Mouse (Mus musculus) liver, embryonic 11.5 days (tissue): Measurements from ENCODE around the gene BC055324. TPM values are rescaled to one million over a fixed set of nuclear protein-coding genes. Genes with fewer than 3 reads are reported as not detected.

Experiments used
- ATAC-seq: fragments of 200-750 bp; cut with Nextera tagmentation; replicated peaks from 2 replicates; pipeline ENCODE4 v1.8.0; 2017; ENCODE audit warnings: moderate number of reproducible peaks, mild to moderate bottlenecking, moderate TSS enrichment, moderate library complexity; ENCODE audit not compliant: low FRiP score
- DNase-seq: peaks from one replicate; pipeline ENCODE4 v3.0.0-alpha.2; 2017; ENCODE audit warnings: low spot score
- H3K27ac ChIP-seq: fragments of 300-500 bp; sonication (generic); 2 replicates; pipeline ENCODE4 v1.5.1; 2014; ENCODE audit warnings: mild to moderate bottlenecking, low read depth, low read length, control low read depth
- H3K27me3 ChIP-seq: fragments of 300-500 bp; sonication (generic); replicated peaks from 2 replicates; pipeline ENCODE4 v1.6.1; 2014; ENCODE audit warnings: low read length, mixed read lengths; ENCODE audit not compliant: control insufficient read depth, insufficient read depth
- H3K36me3 ChIP-seq: fragments of 300-500 bp; sonication (generic); 2 replicates; pipeline ENCODE4 v1.6.1; 2014; ENCODE audit warnings: mild to moderate bottlenecking, low read length, moderate library complexity, mixed read lengths; ENCODE audit not compliant: control insufficient read depth, insufficient read depth
- H3K4me1 ChIP-seq: fragments of 300-500 bp; sonication (generic); replicated peaks from 2 replicates; pipeline ENCODE4 v1.6.1; 2014; ENCODE audit warnings: low read length, mixed read lengths; ENCODE audit not compliant: control insufficient read depth, insufficient read depth
- H3K4me2 ChIP-seq: fragments of 300-500 bp; sonication (generic); 2 replicates; pipeline ENCODE4 v1.6.1; 2014; ENCODE audit warnings: mild to moderate bottlenecking, control low read depth, moderate library complexity
- H3K4me3 ChIP-seq: fragments of 300-500 bp; sonication (generic); 2 replicates; pipeline ENCODE4 v1.5.1; 2014; ENCODE audit warnings: low read depth, low read length, control low read depth
- H3K9ac ChIP-seq: fragments of 300-500 bp; sonication (generic); 2 replicates; pipeline ENCODE4 v1.6.1; 2014; ENCODE audit warnings: low read depth, low read length, control low read depth
- H3K9me3 ChIP-seq: fragments of 300-500 bp; sonication (generic); 2 replicates; pipeline ENCODE4 v1.6.1; 2016; ENCODE audit warnings: low read length, inconsistent platforms, mixed read lengths; ENCODE audit not compliant: control insufficient read depth
- WGBS: fragments of 180-500 bp; shearing (Covaris S2); extraction: QIAGEN DNeasy Blood & Tissue Kit; methylation state at CpG from one replicate; pipeline ENCODE4 v1.1.7; 2014; 5-methylcytosine and 5-hydroxymethylcytosine counted together
- polyA plus RNA-seq: library from polyadenylated mRNA; unstranded; fragments of >200 nt; fragmentation: Nextera tagmentation; extraction: Ambion mirVana; gene quantifications from 2 replicates; pipeline ENCODE4 v1.2.1, GENCODE M21; 2014

The BC055324 gene
- polyA plus RNA-seq, 1 experiment from 2014 or later = 26.0 TPM

DNA sequence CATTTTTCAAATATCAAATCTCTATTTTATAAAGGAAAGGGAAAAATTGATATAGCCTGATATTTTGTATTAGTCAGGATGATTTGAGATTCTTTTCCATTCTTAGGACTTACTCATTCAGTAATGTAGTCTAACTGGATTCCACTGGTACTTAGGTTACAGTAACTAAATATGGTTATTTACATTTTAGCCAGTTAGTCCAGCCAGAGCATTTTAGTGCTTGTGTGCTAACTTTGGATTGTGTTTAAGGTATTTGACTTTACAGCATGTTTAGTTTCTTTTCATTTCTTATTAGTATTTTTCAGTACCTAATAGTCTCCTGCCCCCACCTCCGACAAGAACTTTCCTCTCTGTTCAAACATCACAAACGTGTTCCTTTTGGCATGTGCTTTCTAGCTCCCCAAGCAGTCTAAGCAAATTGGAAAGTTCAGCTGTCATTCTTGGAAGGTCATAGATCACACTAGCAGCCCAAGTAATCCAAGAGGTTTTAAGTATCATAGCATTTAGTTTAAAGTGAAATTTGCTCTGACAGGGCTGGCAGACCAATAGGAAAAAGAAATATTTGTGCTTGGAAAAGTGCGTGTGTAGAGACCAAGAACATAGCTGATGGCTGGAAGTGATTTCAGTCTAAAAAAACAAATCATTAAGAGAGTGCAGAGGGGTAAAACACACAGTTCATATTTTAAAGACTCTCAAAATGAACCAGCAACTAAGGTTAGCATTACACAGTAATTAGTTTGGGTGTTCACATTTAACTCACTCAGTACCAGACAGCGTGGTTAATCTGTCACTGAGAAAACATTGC lies 87.4 kb downstream of the BC055324 start:
- ATAC-seq = no peak

DNA sequence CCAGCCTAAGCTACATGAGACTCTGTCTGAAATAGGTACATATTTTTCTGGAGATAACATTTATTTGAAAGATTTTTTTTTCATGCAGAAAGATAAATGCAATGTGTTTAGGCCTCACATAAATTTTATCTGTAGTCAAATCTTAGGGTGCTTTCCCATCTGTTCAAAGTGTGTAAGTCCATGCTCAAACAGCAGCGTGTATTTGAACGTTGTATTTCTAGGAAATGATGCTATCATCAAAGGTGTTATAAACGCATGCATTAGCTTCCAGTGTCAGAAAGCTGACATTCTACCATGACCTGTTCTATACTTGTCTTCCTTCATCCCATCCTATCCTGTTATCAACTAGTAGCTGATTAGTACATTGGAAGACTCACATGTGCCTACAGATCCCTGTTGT lies 91.2 kb downstream of the BC055324 start:
- ATAC-seq (no peak), DNase-seq (no peak)
- Histone ChIP-seq H3K4me2 (no peak overlapping the region), H3K27ac (no peak overlapping the region), H3K36me3 (no peaks in the 10 kb centered on the region), H3K27me3 (no peaks in the 10 kb centered on the region), H3K4me3 (no peak overlapping the region), H3K4me1 (no peaks in the 10 kb centered on the region), H3K9me3 (no peaks in the 10 kb centered on the region), H3K9ac (no peak overlapping the region)
- WGBS = 74% methylated on average over 3 of the region's 3 CpGs

More for the DNA sequence above, 87.4 kb downstream of the BC055324 start:
- Histone ChIP-seq H3K27me3 (no peaks in the 10 kb centered on the region), H3K4me1 (no peaks in the 10 kb centered on the region), H3K9ac (no peak overlapping the region), H3K4me3 (no peak overlapping the region), H3K4me2 (no peak overlapping the region), H3K36me3 (no peaks in the 10 kb centered on the region), H3K27ac (no peak overlapping the region), H3K9me3 (no peaks in the 10 kb centered on the region)
- no peak for DNase-seq
- WGBS = 64% methylated on average over 4 of the region's 4 CpGs

DNA sequence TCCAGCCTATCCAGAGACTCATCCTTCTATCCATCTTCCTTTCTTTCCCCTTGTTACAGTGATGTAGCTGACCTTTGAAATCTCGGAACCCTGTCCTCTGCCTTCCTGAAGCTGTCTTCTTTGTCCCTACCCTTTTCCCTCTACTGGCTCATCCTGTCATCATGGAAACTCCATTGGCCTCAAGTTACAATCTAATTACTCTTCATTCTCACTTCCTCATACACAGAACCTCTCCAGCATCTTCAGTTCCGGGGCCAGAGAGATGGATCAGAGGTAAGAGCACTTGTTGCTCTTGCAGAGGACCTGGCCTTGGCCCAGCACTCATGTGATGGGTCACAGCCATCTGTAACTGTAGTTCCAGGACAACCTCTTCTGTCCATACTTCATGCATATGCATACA lies 94.4 kb downstream of the BC055324 start:
- no peaks in the 10 kb centered on the region for H3K27me3 ChIP-seq
- 73% methylated on average over 2 of the region's 2 CpGs for WGBS
- no peak for DNase-seq
- H3K27ac ChIP-seq = no peak overlapping the region
- no peaks in the 10 kb centered on the region for H3K36me3 ChIP-seq
- no peaks in the 10 kb centered on the region for H3K4me1 ChIP-seq
- no peak overlapping the region for H3K9ac ChIP-seq
- no peak overlapping the region for H3K4me2 ChIP-seq
- no peak overlapping the region for H3K4me3 ChIP-seq
- ATAC-seq = no peak
- H3K9me3 ChIP-seq = no peaks in the 10 kb centered on the region

DNA sequence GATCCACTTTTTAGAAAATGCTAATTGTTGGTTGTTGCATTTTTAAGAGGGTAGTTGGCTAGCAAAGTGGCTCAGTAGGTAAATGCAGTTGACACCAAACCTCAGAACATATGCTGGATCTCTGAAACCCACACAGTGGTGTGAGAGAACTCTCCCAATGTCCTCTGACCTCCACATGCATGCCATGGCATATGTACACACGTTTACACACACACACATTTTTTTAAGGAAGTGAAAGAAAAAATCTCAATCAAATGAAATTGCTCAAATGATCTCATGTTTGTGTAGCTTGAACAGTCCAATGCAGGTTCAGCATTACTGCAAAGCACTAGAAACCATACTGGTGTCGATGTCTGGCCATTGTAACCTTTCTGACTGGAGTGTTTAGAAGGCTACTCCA lies 95.0 kb downstream of the BC055324 start:
- no peaks in the 10 kb centered on the region for H3K9me3 ChIP-seq
- no peaks in the 10 kb centered on the region for H3K4me1 ChIP-seq
- 80% methylated on average over 2 of the region's 2 CpGs for WGBS
- H3K9ac ChIP-seq = no peak overlapping the region
- H3K27ac ChIP-seq = no peak overlapping the region
- no peak overlapping the region for H3K4me3 ChIP-seq
- ATAC-seq (no peak), DNase-seq (no peak)
- H3K27me3 ChIP-seq = no peaks in the 10 kb centered on the region
- no peak overlapping the region for H3K4me2 ChIP-seq
- no peaks in the 10 kb centered on the region for H3K36me3 ChIP-seq

DNA sequence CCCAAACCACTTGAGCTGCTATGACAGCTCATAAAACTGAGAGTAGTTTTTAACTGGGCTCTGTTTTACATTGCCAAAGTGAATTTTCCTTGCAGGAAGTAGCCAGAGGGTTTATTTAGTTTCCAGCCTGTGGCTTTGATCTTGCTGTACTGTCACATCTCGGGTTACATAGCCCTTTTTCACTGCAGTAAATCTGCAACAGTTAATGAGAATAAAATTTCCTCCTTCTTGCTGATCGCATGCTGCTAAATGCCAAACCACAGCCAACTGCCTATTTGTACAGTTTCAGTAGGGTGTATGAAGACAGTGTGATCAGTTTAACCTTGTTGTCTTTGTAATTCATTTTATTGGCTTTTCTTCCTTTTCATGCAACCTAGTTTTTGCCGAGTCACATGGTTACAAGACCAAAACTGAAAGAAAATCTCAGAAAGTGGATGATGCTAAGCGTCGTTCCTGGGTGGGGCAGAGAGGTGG lies 96.3 kb downstream of the BC055324 start:
- no peak overlapping the region for H3K4me3 ChIP-seq
- no peak overlapping the region for H3K27ac ChIP-seq
- H3K9me3 ChIP-seq = no peaks in the 10 kb centered on the region
- H3K9ac ChIP-seq = no peak overlapping the region
- H3K27me3 ChIP-seq = no peaks in the 10 kb centered on the region
- WGBS = 64% methylated on average over 5 of the region's 5 CpGs
- DNase-seq (no peak), ATAC-seq (no peak)
- no peaks in the 10 kb centered on the region for H3K4me1 ChIP-seq
- H3K4me2 ChIP-seq = no peak overlapping the region
- H3K36me3 ChIP-seq = no peaks in the 10 kb centered on the region

Other genes starting within 250 kb of the BC055324 start
- 14.7 and 16.3 TPM in 2 replicates for gene Kifap3, start 215.2 kb downstream of the BC055324 start, polyA plus RNA-seq
- 24.5 and 25.6 TPM in 2 replicates for gene Scyl3, start 65.7 kb downstream of the BC055324 start, polyA plus RNA-seq
- gene Mettl18, start 93 bp upstream of the BC055324 start, polyA plus RNA-seq = 11.4 and 12.1 TPM in 2 replicates
- 0.10 TPM in 1 of 2 replicates, not detected in the other for gene Sele, start 53.4 kb upstream of the BC055324 start, polyA plus RNA-seq
- 1.1 and 1.5 TPM in 2 replicates for gene Sell, start 67.2 kb upstream of the BC055324 start, polyA plus RNA-seq
- 0.78 and 0.79 TPM in 2 replicates for gene Selp, start 120.5 kb upstream of the BC055324 start, polyA plus RNA-seq
- gene F5, start 157.0 kb upstream of the BC055324 start, polyA plus RNA-seq = 6.5 and 8.1 TPM in 2 replicates